Mouse (Mus musculus): ENCODE measurements around the gene Arid4a.
A peak's percentile ranks its signal among the peaks of the same experiment; 100 is the strongest.

The Arid4a gene

DNA sequence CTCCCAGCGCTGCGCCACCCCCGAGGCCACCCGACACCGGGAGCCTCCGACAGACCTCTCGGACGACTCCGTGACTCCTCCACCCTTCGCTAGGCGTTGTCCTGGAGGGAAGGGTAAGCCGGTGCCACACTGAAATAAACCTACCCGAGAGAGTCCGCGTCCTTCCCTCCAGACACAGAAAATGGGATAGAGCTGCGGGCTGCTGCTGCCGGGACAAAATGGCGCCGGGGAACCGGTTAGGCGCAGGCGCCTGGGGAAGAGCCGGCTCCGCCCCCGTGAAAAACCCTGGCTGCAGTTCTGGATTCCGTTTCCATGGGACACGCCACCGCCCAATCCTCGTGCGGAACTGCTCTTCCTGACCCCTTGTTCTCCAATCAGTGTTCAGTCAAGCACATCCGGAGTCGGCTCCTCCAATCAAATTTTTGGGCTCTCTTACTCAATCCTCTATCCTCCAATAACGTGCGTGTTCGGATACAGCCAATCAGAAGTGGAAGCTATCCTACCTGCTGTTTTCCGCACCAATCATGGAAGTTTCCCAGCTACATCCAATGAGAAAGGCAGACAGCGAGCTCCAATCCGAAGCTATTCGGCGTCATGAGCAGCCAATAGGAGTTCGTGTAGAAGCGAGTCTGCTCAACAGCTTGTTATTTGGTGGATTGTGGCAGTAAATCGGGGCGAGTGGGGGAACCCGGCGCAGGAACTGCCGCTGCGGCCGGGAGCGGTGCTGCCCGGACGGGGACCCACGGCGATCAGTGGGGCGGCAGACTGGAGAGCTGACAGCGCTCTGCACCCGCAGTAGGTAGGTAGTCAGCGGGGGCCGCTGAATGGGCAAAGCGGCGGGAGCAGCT, at the start of gene Arid4a:
Arid4a (plus strand) TSS at position 628 of the 848 bp plus-strand sequence.
- DNase-seq (ENCODE audit: low spot score) = peak; percentile 100

- DNase-seq (ENCODE audit: low spot score) = peak; percentile 23
These were observed 48.2 kb upstream of the Arid4a start for GRCm38 (mm10) chr12:70967581-70967980.

- peak; percentile 86 for DNase-seq (ENCODE audit: low spot score)
These were observed 47.5 kb upstream of the Arid4a start for GRCm38 (mm10) chr12:70968141-70968790.

GRCm38 (mm10) chr12:70968791-70969307, 46.9 kb upstream of the Arid4a start:
- peak; percentile 96 for DNase-seq (ENCODE audit: low spot score)

GRCm38 (mm10) chr12:70969485-70970184, 46.2 kb upstream of the Arid4a start:
- DNase-seq (ENCODE audit: low spot score) = peak; percentile 85

DNA sequence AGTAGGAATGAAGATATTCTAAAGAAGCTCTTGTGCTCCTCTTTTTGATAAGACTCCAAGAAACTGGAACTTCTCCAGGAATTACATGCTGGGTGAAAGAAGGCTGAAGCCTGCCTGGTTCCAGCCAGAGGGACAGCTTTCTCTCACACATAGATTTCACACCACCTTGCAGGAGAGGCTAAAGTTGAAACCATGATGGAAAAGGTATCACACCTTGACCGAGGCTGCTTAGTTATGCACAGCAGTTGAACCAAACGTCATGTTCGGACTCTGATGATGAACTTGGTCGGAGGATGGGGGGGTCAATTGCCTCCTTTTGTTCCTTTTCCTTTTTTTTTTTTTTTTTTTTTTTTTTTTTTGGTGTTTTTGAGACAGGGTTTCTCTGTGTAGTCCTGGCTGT, 42.0 kb upstream of the Arid4a start:
- no peak for DNase-seq (ENCODE audit: low spot score)

DNA sequence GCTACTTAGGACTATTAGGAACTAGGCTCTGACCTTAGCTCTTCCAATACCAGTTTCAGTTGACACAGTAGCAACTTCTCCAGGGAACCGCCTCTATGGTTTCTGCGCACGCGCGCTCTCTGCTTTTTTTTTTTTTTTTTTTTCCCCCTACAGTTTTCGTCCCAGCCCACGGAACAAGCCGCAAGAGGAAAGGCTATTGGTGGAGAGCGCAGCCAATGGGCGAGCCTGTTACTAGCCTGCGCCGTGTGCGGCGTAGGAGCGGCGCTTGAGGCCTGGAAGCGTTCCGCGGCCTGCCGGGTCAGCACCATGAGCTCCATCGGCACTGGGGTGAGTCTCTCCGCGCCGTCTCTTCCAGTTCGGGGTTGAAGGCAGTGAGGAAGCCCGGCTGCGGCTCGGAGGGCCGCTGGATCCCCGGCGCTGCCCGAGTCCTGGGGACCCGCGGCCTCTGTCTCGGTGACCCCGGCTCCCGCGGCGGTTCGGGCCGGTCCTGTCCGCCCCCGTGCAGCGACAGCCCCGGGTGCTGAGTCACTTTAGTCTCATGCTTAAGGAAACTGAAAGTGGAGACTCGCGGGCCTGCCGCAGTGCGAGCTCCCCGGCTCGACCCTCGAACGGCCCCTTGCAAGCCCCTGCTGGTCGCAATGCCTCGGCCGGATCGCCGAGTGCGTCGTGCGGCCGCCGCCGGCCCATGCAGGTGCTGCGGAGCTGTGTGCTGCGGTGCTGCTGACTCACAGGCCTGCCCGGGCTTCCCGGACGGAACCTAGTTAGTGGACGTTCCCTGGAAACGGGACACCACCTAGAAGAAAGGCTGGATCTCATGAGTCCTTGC, 41.1 kb upstream of the Arid4a start, which contains the start of gene Psma3:
Psma3 (plus strand) TSS at position 181 of the 826 bp plus-strand sequence.
- peak; percentile 96 for DNase-seq (ENCODE audit: low spot score)

DNA sequence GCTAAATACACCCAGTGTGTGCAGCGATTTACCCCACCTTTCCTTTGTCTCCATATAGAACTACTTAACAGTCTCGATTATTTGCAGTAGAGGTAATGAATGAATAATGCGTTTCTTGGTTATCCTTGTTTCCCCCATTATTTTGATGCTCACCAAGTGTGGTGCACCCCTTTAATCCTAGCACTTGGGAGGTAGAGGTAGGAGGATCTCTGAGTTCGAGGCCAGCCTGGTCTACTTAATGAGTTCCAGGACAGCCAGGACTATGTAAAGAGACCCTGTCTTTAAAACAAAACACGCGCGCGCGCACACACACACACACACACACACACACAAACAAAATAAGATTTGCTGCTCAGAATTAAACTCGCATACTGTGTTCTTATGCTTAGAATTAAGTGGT, 40.4 kb upstream of the Arid4a start:
- DNase-seq (ENCODE audit: low spot score) = peak; percentile 55

GRCm38 (mm10) chr12:70975891-70976290, 39.9 kb upstream of the Arid4a start:
- DNase-seq (ENCODE audit: low spot score) = no peak

GRCm38 (mm10) chr12:70978345-70978744, 37.4 kb upstream of the Arid4a start:
- no peak for DNase-seq (ENCODE audit: low spot score)

GRCm38 (mm10) chr12:70984855-70985550, 30.8 kb upstream of the Arid4a start:
- no peak for DNase-seq (ENCODE audit: low spot score)

DNA sequence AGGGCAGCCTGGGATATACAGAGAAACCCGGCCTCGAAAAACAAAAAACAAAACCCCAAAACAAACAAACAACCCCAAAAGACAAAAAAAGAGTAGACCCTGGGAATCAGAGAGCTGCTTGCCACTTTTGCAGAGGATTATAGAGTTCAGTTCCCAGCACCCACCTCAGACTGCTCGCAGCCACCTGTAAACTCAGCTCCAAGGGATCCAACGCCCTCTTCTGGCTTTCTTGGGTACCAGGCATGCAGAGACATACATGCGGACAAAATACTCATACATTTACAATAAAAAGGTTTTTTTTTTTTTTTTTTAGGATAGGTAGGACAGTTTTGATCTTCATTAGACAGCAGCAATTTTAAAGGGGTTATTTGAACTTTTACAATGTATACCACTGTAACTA, 18.6 kb upstream of the Arid4a start:
- no peak for DNase-seq (ENCODE audit: low spot score)

DNA sequence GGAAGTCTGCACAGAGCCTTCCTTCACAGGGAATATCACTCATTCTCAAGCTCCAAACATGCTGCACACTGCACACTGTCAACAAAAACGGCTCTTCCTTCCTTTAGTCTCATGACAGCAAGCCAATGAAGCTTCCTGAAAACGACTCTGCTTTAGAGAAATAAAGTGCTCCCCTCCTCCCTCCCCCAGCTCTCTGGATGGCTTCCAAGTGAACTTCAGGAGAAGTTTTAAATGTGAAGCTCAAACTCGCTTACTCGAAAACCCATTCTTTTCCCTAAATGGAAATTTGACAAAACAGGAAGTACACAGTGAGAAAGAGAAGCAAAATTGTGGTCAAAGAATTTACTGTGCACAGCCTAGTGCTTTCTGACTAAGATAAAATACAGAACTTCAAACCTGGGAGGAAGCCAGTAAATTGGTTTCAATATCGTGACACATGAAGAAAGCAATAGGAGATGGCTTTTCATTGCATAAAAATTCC, 16.3 kb upstream of the Arid4a start:
- DNase-seq (ENCODE audit: low spot score) = no peak

DNA sequence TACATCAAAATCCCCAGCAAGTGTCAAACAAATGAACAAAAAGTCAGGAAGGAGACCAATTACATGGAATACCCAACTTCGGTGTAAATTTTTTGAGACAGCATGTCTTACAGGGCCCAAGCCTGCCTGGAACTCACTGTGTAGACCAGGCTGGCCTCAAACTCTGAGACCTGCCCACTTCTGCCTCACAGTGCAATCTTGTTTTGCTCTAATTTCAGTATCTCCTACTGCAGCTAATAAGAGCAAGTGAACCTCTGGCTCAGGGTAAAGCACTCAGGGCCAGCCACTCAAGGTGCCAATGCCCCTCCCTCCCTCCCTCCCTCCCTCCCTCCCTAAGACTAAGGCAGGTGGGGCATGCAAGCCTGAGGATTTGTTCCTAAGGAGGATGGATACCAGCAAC, 15.4 kb upstream of the Arid4a start:
- no peak for DNase-seq (ENCODE audit: low spot score)

DNA sequence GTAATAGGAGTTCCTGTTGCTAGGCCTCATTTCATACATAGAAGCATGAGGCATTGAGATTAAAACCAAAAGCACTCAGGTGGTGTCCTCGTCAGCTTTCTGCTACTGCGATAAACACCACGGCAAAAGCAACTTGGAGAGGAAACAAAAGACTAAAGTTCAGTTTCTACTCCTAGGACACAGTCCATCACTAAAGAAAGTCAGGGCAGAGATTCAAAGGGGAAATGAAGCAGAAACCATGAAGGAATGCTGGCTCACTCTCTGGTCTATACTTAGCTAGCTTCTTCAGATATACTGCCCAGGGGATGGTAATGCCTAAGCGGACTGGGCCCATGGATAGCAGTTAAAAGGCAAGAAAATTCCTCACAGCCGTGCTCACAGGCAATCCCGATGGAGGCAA, 14.3 kb upstream of the Arid4a start:
- DNase-seq (ENCODE audit: low spot score) = no peak

DNA sequence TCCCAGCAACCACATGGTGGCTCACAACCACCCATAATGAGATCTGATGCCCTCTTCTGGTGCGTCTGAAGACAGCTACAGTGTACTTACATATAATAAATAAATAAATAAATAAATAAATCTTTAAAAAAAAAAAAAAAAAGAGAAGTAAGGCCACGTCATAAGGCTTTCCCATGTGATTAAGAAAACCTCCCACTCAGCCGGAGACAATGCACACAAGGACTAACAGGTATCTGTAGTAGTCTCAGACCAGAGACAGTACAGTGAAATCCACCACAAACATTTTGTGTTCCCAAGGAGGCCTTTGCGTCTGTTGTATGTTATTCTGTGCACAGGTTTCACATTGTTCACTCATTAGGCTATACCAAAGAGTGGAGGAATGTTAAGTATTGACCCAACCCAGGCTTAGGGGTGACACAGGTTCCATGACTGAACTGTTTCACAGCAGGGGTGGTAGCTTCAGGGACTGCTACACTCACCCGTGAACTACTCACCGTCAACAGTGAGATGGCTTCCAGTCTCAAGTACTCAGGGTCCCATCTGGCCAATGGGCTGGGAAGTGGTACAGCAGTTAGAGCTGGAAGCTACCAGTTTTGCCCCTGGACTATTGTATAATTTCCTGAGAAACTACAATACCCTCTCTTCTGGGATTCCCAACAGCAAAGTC, 11.9 kb upstream of the Arid4a start:
- DNase-seq (ENCODE audit: low spot score) = no peak

DNA sequence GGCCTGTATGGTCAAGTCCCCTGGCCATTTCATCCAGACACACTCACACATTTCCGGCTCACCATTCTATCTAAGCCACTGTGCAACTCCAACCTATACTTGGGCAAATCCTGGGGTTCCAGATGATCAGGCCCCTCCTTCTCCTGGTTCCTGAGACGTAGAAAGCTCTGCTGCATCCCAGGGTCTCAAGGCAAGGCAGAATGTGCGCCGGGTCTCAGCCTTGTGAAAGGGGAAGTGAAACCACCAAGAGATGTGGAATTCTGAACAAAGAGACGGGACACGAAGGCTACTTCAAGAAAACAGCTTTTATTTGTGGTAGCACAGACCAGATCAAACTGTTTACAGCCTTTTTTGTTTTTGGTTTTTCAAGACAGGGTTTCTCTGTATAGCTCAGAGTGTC, 9.6 kb upstream of the Arid4a start:
- DNase-seq (ENCODE audit: low spot score) = no peak

- no peak for DNase-seq (ENCODE audit: low spot score)
These were observed 8.9 kb upstream of the Arid4a start for GRCm38 (mm10) chr12:71006901-71007300.

DNA sequence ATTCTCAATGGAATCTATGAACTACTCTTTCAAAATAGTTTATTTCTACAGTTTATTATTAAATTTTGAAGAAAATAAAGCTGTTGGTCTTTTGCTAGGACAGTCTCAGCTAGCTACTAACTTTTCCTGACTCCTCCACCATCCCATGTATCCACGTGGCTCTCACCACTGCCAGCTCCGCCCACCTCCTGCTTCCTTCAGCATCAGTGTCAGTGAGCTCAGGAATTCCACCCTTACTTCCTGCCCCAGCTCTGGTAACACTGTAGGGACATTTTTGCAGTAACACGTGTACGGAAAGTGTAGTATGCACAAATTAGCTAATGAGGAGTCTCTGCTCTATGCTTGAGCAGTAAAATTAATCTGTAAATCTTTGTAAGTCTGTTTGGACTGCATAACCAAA, 6.0 kb upstream of the Arid4a start:
- DNase-seq (ENCODE audit: low spot score) = peak; percentile 32

- DNase-seq (ENCODE audit: low spot score) = no peak
These were observed 886 bp upstream of the Arid4a start for GRCm38 (mm10) chr12:71014845-71015362.
